Mouse (Mus musculus): ENCODE results near the gene Ccdc63. TPM values are rescaled to one million over a fixed set of nuclear protein-coding genes. Genes with fewer than 3 reads are reported as not detected.
A peak's percentile ranks its signal among the peaks of the same experiment; 100 is the strongest.
"Not testable (repeated sequence)": the region's sequence is repeated elsewhere in the genome, so short reads cannot be mapped to it uniquely, and the experiment has no call there.

Gene Ccdc63
- total RNA-seq (2022) = under 1 TPM in 1 of 4 experiments, not detected in 3; 0.37 TPM

DNA sequence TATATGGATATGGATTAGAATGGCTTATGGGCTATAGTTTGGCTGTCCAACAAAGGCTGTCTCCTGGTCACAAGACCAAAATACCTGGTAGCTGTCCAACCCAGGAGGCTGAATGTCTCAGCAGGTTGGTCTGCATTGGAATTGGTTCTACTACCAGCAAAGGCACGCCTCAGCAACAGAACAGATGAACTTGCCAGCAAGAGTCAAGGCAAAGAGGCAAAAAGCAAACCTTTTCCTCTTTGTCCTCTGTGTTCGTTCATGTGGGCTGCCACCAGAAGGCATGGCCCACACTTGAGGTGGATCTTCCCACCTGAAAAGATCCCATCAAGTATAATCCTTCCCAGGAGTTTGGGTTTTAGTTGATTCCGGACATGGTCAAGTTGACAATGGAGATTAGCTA, at the start of gene Ccdc63:
Ccdc63 (minus strand) TSS at position 101 of the 400 bp plus-strand sequence.
- no peak for DNase-seq (ENCODE audit: low spot score)

- no peak for DNase-seq (ENCODE audit: low spot score)
These were observed 48.5 kb upstream of the Ccdc63 start for GRCm38 (mm10) chr5:122189115-122189514.

DNA sequence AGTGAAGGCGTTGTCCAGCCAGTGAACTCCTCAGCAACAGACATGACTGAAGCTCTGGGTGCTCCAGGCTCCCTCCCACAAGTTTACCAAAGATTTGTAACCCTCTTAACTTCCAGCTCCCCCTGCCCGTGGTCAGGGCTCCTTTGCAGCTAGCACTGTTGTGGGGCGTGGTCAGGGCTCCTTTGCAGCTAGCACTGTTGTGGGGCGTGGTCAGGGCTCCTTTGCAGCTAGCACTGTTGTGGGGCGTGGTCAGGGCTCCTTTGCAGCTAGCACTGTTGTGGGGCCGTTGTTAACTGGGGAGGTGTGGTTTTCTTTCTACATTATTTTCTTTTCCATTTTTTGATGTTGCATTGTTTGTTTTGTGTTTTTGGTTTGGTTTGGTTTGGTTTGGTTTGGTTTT, 44.2 kb upstream of the Ccdc63 start:
- not testable (repeated sequence) for DNase-seq (ENCODE audit: low spot score)

- DNase-seq (ENCODE audit: low spot score) = no peak
These were observed 43.7 kb upstream of the Ccdc63 start for GRCm38 (mm10) chr5:122184283-122184806.

GRCm38 (mm10) chr5:122179665-122180064, 39.0 kb upstream of the Ccdc63 start:
- DNase-seq (ENCODE audit: low spot score) = no peak

- DNase-seq (ENCODE audit: low spot score) = no peak
These were observed 35.8 kb upstream of the Ccdc63 start for GRCm38 (mm10) chr5:122176398-122176797.

DNA sequence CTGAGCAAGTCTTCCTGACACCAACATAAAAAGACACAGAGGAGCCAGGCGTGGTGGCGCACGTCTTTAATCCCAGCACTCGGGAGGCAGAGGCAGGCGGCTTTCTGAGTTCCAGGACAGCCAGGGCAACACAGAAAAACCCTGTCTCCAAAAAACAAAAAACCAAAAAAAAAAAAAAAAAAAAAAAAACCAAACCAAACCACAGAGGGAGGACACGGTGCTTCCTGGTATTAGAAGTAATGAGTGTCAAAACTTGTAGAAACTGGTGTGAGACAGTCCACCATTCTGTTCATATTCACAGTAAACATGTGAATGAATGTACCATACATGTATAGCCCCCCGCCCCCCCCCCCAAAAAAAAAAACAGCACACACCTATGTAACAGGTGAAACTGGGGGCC, 35.3 kb upstream of the Ccdc63 start:
- no peak for DNase-seq (ENCODE audit: low spot score)

DNA sequence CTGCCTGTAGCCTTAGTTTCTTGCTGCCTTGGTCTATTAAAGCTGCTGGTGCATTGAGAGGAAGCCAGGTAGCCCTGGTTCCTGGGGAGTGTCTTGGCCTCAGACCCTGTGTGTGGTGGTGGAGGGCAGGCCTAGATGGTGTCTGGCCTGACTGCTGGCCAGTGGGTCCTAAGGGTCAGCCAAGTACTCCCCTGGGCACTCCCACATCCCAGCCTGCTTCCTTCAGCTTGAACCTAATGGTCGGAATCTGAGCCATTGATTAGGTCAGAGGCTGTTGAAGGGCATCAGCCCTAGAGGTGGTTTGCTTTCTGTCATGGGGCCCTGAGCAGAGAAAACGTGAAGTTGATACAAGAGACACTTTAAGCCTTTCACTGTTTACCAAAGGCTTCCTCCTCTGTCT, 34.8 kb upstream of the Ccdc63 start:
- DNase-seq (ENCODE audit: low spot score) = no peak

DNA sequence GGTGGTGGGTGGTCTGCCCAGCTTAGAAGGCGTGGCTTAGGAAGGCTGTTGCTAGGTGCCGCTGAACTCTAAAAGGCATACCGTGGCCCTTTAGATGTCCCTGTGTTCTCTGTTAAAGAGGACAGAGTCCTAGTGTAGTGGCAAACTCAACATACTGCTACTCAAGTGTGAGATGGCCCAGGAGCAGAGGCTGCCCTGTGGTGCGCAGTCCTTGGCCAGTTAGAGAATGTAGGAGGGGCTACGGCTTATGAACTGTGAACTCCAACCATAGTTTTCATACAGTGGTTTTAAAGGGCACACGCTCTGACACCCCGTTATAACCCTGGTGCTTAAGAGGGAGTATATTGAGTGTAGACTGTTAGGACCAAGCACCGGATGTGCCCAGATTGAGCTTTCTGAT, 30.4 kb upstream of the Ccdc63 start:
- no peak for DNase-seq (ENCODE audit: low spot score)

GRCm38 (mm10) chr5:122168344-122169069, 27.9 kb upstream of the Ccdc63 start:
- no peak for DNase-seq (ENCODE audit: low spot score)

DNA sequence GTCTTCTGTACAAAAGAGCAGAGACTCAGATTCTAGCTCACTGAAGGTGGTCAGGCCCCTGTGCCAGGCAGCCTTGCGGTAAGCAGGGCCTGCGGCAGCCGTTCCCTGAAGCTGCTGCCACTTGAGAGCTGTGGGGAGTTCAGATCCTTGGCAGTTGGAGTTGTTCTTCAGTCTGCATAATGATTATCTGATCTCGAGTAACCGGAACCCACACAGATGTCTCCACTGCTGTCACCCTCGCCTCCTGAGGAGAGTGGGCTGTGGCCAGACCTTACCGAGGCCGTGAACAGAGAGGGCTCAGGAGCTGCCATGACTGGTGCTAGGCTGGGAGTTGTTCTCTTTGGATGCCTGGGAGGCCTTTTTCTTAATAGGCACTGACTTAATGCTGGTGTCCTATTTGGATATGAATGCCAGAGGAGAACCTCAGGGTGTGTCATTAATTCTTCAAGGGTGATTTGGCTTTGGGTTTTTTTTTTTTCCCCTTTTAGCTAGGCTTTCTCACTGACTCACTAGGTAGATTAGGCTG, 26.1 kb upstream of the Ccdc63 start:
- no peak for DNase-seq (ENCODE audit: low spot score)

GRCm38 (mm10) chr5:122165233-122165915, 24.8 kb upstream of the Ccdc63 start:
- DNase-seq (ENCODE audit: low spot score) = no peak

- DNase-seq (ENCODE audit: low spot score) = no peak
These were observed 23.4 kb upstream of the Ccdc63 start for GRCm38 (mm10) chr5:122164011-122164410.

GRCm38 (mm10) chr5:122163194-122163593, 22.6 kb upstream of the Ccdc63 start:
- DNase-seq (ENCODE audit: low spot score) = no peak

DNA sequence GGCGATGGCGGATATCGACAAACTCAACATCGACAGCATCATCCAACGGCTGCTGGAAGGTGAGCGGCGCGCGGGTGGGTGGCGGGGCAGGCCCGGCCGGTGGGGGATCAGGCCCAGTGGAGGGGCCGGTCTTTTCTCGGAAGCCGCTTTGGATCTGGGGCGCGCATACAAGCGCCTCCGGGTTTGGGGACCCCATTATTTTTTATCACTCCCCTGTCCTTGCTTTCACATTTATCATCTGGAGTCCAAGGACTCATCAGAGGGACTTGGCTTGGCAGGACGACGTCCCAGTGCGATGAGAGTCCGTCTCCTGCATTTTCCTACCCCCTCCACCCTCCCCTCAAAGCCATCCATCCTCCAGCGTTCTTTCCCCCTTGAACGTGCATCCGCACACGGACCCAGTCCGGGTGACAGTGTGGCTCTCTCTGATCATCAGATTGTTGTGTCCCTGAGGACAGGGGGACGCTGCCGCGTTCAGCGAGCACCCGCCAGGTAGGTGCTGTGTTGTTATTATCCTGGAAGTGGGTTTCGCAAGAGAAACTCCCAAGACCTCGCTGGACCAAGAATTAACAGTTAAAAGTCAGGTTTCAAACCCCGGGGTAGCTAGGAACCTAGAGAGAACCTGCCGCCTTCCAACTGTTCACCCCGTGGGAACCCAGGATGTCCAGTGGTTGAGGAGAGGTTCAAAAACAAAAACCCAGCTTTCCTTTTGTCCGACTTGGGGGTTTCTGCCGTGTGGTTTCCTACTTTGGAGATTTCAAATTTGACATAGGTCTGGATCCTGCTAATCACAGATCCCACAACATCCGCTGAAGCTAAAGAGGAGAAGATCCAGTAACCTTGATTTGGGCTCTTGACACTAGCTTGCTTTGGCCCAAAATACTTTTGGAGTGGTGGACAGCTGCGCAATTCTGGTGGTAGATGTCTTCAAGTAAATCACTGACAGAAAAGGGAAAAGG, 18.2 kb upstream of the Ccdc63 start:
- no peak for DNase-seq (ENCODE audit: low spot score)

- peak; percentile 83 for DNase-seq (ENCODE audit: low spot score)
These were observed 17.3 kb upstream of the Ccdc63 start, which contains the start of gene Ppp1cc for GRCm38 (mm10) chr5:122157827-122158381. Ppp1cc (plus strand) TSS chr5:122158278.

DNA sequence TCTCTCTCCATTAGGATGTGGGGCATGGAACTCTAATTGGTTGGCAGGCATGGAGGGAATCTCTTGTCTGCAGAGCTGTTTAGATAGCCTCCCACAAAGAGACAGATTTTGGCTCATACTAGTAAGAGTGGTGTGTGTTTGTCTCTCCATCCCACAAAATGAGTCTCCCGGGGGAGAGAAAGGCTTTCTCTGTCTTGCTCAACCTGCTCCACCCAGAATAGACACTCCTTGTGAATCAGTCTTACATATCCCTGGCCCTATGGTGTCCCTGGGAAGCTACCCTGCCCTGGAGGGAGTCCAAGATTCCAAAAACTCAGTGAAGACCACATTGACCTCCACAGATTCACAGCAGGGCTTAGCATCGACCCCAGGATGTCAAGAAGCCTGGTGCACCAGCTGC, 15.9 kb upstream of the Ccdc63 start:
- DNase-seq (ENCODE audit: low spot score) = no peak

- no peak for DNase-seq (ENCODE audit: low spot score)
These were observed 15.0 kb upstream of the Ccdc63 start for GRCm38 (mm10) chr5:122155613-122156012.

- DNase-seq (ENCODE audit: low spot score) = no peak
These were observed 14.2 kb upstream of the Ccdc63 start for GRCm38 (mm10) chr5:122154782-122155181.

DNA sequence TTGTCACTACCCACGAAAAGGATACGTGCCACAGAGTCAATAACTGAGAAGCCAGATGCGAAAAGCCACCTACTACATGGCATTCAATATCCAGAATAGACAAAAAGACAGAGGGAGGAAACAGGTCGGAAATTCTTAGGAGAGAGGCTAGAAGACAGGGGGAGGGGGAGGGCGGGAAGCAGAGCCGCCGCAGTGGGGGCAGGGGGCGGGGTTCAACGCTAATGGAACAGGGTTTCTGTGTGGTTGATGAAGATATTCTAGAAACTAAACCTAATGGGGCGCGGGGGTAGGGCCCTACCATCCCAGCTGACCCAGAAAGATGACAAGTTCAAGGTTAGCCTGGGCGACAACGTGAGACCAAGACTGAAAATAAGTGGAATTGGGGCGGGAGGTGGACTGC, 13.4 kb upstream of the Ccdc63 start:
- DNase-seq (ENCODE audit: low spot score) = no peak

DNA sequence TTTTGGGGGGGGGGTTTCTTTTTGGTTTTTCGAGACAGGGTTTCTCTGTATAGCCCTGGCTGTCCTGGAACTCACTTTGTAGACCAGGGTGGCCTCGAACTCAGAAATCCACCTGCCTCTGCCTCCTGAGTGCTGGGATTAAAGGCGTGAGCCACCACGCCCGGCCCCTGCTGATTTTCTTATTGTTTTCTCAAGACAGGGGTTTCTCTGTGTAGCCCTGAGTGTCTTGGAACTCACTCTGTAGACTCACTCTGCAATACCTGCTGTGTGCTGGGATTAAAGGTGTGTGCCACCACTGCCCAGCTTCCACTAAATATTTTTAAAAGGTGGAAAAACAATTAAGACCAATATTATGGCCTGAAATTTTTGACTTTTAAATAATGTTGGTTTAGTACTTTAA, 11.9 kb upstream of the Ccdc63 start:
- not testable (repeated sequence) for DNase-seq (ENCODE audit: low spot score)
